Mouse (Mus musculus) T-helper 2 cell (primary cell): ENCODE results near the gene Polr2l.
"Not testable (repeated sequence)": the region's sequence is repeated elsewhere in the genome, so short reads cannot be mapped to it uniquely, and the experiment has no call there.

Experiments used
- in situ Hi-C: fragments of 300-600 bp; cut with MboI, MseI; formaldehyde crosslinking; loops from one replicate; pipeline ENCODE4 v1.15.1; 2025; ENCODE audit warnings: high pct_unique_total_duplicates

The Polr2l gene

DNA sequence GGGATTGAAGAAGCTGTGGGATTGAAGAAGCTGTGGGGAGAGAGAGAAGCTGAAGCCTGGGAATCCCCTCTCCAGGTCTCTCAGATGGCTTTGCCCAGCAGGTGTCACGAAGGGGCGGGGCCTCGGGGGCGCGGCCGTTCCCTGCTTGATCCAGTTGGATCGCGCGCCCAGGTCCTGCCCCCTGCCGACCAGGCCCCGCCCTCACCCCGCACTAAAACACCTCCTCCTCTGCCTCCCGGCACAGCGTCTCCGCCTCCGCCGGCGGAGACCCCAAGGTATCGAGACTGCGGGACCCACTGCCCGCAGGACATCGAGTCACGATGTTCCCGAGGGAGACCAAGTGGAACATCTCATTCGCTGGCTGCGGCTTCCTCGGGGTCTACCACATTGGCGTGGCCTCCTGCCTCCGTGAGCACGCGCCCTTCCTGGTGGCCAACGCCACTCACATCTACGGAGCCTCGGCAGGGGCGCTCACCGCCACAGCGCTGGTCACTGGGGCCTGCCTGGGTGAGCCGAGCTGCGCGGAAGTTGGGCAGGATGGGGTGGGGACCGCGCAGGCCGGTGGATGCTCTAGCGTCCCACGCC lies 19.9 kb downstream of the Polr2l start, which contains the start of gene Pnpla2:
Gene Pnpla2, plus strand, starts transcription at position 232 of the 585 bp plus-strand sequence.
- in situ Hi-C loops = no loop called here

DNA sequence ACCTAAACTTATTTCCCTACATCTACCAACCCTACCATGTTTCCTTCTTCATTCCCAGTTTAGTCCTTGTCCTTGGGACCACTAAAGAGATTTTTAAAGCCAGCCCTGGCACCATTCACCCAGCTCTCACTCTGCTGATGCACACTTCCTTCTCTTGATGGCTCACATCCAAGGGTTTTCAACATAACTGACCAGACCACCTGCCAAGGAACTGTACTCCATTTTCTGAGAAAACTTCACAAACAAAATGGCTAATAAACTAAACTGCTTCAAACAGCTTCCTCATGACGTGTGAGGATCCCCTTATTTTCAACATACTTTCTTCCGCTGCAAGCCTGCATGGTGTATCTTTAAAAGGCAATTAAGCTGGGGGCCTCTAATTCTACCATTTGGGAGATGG lies 21.3 kb downstream of the Polr2l start:
- in situ Hi-C loops = no loop called here

DNA sequence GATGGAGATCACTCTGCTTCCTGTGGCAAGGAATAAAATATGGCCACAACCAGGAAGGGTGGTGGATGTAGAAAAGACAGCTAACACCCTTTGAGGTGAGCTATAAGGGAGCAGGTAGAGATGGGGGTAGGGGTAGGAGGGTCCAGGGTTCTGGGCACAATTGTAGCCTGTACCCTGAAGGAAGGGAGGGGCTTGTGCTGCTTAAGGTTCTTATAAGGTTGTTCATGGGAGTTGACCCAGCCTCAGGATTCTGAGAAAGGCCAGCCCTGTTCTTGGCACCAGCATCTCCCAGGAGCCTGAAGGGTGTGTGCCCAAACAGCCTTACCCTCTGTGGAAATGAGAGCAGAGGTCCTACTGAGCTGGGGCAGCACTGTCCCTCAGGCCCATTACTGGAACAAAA lies 23.0 kb downstream of the Polr2l start:
- in situ Hi-C loops = no loop called here

DNA sequence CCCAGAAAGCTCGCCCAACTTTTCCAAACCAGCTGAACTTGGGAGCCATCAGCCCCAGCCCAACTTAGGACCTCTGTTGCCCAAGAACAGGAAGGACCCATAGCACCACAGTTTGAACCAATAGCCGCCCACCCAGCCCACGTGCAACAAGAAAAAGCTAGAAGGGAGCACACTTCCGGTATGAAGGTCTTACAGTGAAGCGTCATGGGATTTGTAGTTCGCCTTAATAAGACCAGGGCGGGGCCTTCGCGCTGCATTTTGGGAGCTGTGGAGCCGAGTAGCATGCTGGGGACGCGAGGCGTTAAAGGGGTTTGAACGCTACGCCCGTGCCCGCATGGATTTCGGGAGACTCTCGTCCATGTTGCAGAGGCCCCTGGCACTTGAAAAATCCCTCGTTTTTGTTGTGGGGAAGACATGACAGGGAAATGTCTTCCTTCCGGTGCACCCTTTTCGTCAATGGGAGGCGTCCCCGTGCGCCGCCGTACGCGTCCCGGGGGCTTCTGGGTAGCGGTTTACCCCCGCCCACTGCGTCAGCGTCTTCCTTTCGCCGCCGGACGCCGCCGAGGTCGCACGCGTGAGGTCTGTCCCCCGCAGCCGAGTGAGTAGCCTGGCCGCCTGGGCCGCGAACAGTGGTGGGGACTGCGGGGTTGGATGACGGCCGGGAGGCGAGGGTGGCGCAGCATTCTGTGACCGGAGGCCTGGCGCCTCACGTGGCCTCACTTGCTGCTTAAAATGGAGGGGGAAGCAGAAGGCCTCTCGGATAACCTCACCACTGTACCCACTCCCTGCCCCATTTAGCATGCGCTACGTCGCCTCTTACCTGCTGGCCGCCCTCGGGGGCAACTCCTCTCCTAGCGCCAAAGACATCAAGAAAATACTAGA lies 27.6 kb downstream of the Polr2l start, which contains the start of gene Rplp2:
Gene Rplp2, plus strand, starts transcription at position 261 of the 882 bp plus-strand sequence.
- in situ Hi-C loops = no loop called here

DNA sequence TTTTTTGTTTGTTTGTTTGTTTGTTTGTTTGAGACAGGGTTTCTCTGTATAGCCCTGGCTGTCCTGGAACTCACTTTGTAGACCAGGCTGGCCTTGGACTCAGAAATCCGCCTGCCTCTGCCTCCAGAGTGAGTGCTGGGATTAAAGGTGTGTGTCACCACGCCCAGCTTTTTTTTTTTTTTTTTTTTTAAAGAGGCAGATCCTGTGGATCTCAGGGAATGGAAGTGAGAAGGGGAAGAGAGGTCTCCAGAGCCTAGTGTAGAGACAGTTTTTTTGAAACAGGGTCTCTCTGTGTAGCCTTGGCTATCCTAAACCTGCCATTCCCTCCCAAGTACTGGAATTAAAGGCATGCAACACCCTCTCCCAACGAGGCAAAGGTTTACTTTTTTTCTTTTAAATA lies 28.6 kb downstream of the Polr2l start:
- in situ Hi-C loops = not testable (repeated sequence)

DNA sequence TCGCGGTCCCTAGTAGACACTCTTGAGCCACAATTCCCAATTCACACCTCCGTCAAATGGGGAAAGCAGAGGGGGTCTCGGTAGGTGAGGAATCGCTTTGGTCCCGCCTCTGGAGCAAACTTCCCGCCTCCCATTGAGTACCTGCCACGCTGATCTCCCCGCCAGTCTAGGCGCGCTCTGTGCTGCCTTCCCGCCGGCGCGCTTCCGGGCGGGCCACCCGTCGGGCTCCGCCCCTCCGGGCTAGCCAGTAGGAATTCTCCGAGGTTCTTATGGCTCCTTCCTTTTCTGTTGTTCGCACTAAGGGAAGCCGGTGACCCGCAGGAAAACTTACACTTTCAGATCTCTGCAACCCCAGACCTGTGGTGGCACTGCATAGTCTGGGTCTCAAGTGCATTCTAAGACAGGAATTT lies 31.1 kb downstream of the Polr2l start, which contains the start of gene Pidd1:
Gene Pidd1, minus strand, starts transcription at position 198 of the 410 bp plus-strand sequence.
- in situ Hi-C loops = no loop called here

DNA sequence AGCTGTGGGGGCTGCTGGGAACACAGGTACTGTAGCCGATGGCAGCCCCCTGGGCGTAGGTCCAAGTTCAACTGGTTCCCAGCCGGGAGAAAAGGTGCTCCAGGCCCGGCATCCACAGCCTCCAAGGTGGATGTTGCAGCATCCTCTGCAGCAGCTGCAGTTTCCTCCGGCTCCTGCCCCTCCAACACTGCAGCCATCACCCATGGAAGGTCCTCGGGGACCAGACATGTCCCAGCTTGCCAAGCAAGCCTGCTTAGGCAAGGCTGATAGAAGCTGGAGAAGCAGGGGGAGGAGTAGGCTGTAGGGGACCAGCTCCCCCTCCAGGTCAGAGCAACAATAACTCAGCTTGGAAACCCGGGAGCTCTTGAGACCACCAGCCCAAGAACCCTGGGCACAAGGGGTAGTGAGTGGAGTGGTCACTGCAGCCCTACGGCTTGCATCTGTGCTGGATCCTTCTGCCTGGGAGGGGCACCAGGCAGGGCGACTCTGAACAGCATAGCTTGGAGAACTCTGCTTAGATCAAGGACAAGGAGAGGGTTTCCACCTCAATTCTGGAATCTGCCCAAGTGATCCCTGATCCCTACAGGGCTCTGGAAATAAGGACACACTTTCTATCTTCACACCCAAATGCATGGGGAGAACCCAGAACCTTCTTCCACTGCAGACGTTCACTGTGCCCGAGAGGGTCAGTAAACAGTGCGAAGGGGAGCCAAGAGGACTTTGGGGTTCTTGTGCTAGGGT lies 31.7 kb downstream of the Polr2l start:
- in situ Hi-C loops = no loop called here

DNA sequence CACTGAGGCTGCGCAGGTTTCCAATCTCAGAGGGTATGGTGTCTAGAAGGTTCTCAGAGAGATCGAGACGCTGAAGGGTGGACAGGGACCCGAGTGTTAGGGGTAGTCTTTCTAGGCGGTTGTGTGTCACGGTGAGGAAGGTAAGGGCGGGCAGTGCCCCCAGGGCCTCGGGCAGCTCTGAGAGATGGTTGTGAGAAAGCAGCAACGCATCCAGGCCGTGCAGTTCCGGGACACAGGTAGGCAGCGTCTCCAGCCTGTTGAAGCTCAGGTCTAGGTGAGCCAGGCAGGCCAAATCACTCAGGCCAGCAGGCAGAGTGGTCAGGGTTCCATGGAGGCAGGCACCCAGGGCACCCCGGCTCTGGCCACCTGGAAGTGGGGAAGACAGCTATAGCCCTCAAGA lies 32.7 kb downstream of the Polr2l start:
- in situ Hi-C loops = no loop called here

DNA sequence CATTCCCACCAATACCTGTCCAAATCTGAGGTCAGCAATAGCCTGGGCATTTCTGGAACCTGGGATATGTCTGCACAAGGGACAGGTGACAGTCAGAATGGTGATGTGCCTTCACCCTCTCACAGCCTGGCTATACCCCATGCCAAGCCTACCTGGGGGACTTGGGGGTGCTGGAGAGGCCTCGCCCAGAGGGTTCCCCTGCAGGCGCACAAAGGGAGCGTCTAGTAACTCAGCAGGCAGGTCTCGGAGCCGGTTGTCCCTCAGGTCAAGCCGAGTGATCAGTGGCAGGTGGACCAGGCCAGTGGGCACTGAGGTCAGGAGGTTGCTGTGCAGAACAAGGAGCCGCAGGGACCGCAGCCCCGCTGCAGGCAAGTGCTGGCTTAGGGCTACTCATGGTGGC lies 33.5 kb downstream of the Polr2l start:
- in situ Hi-C loops = no loop called here

DNA sequence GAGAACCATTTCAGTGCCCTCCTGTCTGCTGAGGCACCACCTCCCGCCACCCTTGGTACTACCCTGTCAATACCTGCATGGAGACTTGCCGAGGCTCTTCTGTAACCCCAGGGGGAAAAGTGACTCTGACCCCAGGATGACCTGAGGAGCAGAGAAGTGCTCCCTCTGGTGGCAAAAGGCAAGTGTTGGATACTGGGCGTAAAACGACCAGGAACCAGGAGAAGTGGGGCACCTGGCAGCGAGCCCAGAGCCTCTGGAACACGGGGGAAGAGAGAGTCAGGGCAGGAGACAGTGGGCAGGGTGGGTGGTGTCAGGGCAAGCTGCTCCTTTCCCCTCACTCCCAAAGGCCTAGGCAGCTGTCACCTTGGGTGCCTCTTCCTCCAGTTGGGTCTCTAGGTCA lies 34.3 kb downstream of the Polr2l start:
- in situ Hi-C loops = no loop called here

DNA sequence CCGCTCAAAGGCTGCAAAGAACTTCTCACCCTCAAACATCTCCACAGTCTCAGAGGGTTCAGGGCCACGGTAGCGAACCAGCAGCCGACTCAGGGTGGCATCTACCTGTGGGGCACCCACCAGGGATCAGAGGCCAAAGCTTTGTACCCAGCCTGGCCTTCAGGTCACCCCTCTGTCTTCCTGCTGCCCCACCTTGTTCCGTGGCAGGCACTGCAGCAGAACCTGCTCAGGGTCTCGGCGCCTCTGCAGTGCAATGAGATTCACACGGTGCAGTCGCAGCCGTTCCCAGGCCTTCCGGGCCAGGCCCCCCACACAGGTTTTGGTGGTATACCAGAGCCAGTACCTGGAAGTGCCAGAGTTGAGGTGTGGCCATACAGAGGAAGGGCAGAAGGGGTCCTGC lies 35.1 kb downstream of the Polr2l start:
- in situ Hi-C loops = no loop called here

DNA sequence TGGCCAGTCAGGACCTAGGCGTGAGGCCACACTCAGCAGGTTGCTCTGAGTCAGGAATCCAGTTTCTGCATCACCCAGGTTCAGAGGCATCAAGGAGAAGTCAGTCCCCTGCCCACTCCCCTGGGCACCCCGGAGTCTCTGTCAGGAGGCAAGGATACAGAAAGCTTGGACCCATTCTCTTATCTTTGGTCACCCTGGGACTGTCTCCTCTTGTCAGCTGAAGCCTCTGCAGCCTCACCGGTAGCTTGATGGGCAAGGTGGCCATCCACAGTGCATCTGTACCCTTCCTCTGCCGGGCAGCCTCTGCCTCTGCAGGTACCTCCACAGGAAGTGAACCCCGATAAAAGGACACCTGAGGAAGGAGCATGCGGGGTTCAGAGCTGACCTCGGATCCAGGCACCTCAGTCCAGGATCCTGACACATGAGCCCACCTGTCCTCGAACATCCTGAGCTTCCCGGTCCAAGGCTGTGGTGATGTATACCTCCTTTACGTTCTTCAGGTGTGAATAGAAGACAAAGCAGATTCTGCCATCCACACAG lies 35.7 kb downstream of the Polr2l start:
- in situ Hi-C loops = no loop called here

DNA sequence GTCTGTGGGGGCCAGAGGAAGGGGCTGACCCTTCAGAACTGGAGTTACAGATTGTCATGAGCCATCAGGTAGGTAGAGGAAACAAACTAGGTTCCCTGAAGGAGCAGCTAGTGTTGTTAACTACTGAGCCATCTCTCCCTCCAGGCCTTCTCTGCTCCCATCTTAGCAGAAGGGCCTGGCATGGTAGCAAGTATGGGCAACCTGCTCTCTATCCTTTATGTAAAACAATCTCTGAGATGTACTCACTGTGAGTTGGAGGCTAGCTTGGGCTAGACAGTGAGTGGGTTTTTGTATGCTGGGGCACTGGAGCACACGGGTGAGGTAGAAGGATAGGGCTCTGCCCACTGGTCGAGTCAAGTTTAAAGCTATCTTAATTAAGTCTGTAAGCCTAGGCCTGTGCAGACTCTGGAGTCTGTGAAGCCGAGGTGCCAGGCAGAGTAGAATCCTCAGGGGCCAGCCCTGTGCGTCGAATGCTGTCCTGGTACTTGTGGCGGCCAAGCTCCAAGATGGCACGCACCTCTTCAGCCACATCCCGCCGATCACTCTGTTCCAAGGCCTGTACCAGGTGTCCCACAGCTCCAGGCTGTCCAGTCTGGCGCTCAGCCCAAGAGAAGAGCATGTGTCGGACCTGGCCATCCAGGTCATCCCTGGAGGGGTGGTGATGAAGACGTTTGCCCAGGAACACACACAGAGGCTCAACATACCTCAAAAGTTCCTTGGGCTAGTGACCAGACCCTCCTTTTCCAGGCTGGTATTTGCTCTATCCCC lies 36.5 kb downstream of the Polr2l start:
- in situ Hi-C loops = no loop called here

DNA sequence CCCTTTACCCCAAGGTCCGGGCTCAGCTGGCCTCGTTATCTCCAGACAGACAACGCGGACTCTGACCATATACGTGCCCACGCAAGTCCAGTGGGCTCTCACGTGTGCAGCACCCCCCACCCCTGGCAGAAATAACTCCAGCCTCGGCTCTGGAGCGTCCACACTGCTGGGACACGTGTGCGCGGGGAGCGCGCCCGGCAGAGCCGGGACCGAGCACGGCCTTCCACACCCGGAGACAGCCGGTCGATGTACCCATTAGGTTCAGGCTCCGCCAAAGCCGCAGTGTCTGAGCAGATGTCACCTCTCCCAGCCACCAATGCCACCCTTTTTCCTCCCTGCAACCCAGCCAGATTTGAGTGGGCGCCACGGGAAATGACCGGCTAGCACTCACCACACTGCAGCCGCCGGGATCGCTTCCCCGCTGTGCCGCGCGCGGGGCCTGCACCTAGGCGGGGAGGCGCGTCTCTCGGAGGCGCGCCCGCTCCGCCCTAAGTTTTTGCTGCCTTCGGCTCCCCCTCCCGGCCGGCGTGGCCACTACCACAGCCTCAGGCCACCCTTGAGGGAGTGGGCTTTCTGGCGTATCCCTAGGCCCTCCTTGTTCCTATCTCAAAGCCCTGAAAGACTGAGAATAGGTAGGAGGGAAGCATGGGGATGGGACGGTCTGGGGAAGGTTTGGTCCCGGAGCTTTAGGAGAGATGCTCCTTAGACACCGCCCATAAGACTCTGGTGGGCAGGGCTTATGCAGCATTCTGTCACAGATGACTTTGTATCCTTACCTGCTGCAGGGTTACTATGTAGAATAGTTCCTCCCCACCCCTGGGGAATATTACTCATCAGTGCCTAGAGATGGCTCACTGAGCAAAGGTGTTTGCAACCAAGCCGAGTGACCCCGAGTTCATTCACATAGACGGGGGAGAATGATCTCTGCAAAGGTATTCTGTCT lies 37.5 kb downstream of the Polr2l start, which contains the start of gene Slc25a22:
Gene Slc25a22, minus strand, starts transcription at position 715 of the 943 bp plus-strand sequence.
- in situ Hi-C loops = no loop called here

DNA sequence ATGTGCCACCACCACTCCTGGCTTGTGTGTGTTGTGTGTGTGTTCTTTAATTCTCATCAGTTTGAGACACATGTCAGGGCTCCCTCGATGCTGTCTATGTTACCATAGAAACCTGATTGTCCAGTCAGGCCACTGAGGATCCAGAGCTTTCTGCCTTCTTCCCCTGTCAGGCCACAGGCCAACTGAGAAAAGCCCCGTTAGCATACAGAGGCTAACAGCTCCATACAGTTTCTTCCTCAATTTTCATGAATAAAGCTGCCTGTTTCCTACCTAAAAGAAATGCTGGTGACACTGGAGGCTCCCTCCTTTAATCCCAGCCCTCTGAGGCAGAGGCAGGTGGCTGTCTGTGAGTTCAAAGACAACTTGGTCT lies 38.4 kb downstream of the Polr2l start:
- in situ Hi-C loops = no loop called here

DNA sequence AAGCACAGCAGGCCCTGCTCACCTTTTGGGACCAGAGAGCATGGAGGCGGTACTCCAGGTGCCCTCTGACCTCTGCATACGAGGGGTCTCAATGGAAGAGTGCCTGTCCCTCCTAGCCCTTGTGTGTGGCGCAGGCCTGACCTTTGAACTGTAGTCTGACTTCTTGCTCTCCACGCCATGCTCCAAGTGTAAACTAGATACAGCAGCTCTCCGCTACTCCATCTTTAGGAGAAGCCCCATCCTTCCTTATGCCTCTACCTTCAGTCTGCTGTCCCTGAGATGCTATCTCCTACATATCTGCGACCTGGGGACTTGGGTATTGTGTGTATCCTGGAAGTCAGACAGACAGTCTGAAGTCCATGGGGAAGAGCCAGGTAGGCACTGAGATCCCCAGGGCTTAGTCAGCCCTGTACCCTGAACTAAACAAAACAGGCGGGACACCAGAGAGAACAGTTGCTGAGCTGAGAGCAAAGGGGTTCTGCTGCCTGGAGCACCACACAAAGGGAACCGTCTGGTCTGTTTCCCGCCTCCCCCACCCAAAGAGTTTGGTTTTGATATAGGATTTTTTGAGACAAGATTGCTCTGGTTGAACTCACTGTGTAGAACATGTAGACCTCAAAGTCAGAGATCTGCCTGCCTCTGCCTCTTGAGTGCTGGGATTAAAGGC lies 38.9 kb downstream of the Polr2l start:
- in situ Hi-C loops = no loop called here

DNA sequence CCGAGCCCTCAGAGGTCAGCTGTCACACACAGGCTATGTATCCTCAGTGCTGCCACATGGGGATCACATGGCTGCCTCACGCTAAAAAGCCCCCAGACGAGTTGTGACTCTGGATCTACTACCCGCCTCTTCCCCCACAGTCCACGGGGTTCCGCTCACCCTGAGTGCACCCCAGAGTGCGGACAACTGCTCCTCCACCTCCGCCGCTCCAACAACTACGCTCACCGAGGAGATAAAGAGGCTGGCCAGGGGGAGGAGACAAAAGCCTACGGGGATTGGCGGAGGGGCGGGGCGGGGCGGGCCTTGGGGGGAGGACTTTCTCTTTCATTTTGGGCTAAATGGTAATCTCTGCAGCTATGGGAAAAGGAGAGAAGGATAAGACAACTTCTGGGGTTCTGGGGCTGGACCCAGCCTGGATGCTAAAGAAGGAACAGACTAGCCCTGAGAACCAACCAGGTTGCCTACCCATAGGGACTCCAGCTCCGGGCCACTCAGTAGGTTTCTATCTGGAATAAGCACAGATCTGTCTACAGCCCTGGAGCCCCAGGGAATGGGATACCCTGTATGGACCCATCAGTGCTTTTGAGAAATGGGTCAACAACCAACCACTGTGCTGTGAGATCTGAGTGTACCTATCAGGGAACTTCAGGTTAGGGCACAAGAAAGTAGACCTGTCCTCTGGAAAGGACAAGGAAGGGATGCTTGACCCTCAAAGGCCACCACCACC lies 39.6 kb downstream of the Polr2l start:
- in situ Hi-C loops = no loop called here

DNA sequence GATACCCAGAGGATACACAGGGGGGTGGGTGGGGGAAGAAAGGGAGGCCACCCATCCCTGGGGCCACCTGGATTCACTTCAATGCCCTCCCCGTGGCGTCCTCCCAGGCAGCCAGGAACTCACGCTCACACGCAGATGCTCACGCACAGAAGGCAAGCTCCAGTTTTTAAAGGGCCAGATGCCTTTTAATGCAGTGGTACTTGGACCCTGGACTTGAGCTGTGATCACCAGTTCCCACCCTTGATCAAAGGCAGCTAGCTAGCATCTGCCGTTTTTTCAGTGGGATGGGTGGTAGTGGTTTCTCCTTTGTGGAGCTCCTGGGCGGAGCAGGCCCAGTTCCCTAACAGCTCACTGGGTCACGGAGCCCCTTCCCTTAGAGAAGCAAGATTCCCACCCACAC lies 40.5 kb downstream of the Polr2l start:
- in situ Hi-C loops = no loop called here
